In the genomic region with DNA sequence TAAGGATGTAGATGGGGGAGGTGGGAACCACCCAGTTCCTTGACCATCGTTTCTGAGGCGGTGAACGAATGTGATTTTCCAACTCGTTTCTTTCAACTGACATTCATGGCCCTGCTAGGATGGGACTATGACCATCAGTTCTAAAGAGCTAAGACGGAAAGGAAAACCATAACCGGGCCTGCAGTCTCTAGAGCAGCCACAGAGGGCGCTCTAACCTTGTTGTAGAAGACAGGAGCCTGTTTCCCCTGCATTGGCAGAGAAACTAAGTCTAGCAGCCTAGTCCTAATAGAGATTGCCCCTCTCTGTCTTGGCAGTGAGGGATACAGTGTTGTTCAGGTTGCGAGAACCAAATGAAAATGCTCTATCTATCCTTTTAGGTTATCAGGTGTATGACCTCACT, we compare ENCODE assay signal across 9 mouse cellular contexts. TPM values are rescaled to one million over a fixed set of nuclear protein-coding genes. Genes with fewer than 3 reads are reported as not detected.
DNase-seq lines count a peak whose midpoint lies in the region; ATAC-seq and TF ChIP-seq lines count a peak whose summit lies in the region.
"Had no signal": no experiment of that assay in that cellular context is flagged by ENCODE, and none has a peak within 500 bp of the region (broad histone marks: within the 10 kb centered on the region; RNA-seq: fewer than 3 reads in every experiment).

No protein-coding gene starts in this region.

- no peak overlapping the region for H3K9ac ChIP-seq in heart, embryonic 11.5 days (ENCODE audit: low read depth, low read length)
- H3K9ac ChIP-seq: neural tube, embryonic 12.5 days had no signal

- ATAC-seq in G1E (ENCODE audit: extremely low read depth, insufficient number of reproducible peaks, low FRiP score, poor library complexity, severe bottlenecking), result no peak
- no peak for ATAC-seq in heart, embryonic 11.5 days (replicated peaks; ENCODE audit: insufficient number of reproducible peaks, low FRiP score, low TSS enrichment)

- 65% methylated on average over 8 of the region's 8 CpGs for WGBS in heart, embryonic 11.5 days (ENCODE audit: insufficient replicate concordance)

- no peaks in the 10 kb centered on the region for H3K9me3 ChIP-seq in G1E (replicated peaks)
- no peaks in the 10 kb centered on the region for H3K9me3 ChIP-seq in heart, embryonic 11.5 days (replicated peaks; ENCODE audit: control insufficient read depth, low read length)
- H3K9me3 ChIP-seq: neural tube, embryonic 12.5 days had no signal

- peak; percentile 85 for TF ChIP-seq CTCF in layer of hippocampus, adult 2 months (conservative IDR thresholded peaks at IDR 0.05)
- peak; percentile 53 for TF ChIP-seq CTCF in G1E (IDR thresholded peaks at IDR 0.05; ENCODE audit: low read depth, low read length)

- DNase-seq in layer of hippocampus, adult 2 months (ENCODE audit: low spot score in 2 of 2), result peak in 1 of 2 experiments; percentile 66
- DNase-seq in layer of hippocampus, adult 9-10 months (ENCODE audit: low spot score), result no peak
- DNase-seq in G1E (ENCODE audit: low spot score), result no peak
- peak; percentile 19 for DNase-seq in c-Kit-negative CD71-positive TER-119-positive erythroid progenitor cells, embryonic 14.5 days (ENCODE audit: low read depth, low spot score)
- peak; percentile 69 for DNase-seq in lung, postnatal 10 days
- peak; percentile 60 for DNase-seq in testis, postnatal 14 days (ENCODE audit: low spot score)
- DNase-seq in right cerebral cortex, postnatal 25 days, result no peak

- peaks cover 57% of the 10 kb centered on the region for H3K4me1 ChIP-seq in G1E (ENCODE audit: insufficient read depth, low read depth, low read length)
- peaks cover 7% of the 10 kb centered on the region for H3K4me1 ChIP-seq in heart, embryonic 11.5 days (ENCODE audit: control insufficient read depth, insufficient read depth, low read length)
- H3K4me1 ChIP-seq: neural tube, embryonic 12.5 days had no signal

- peaks cover 2% of the 10 kb centered on the region; the same call in 1 of the 2 replicates for H3K27me3 ChIP-seq in G1E (ENCODE audit: insufficient read depth, low read length)
- no peaks in the 10 kb centered on the region for H3K27me3 ChIP-seq in heart, embryonic 11.5 days (ENCODE audit: control insufficient read depth, insufficient read depth, low read length)
- H3K27me3 ChIP-seq: neural tube, embryonic 12.5 days had no signal

- no peak overlapping the region for H3K27ac ChIP-seq in layer of hippocampus, adult 2 months
- no peak overlapping the region for H3K27ac ChIP-seq in heart, embryonic 11.5 days (ENCODE audit: low read depth, low read length)
- H3K27ac ChIP-seq: neural tube, embryonic 12.5 days had no signal

- H3K36me3 ChIP-seq in G1E (replicated peaks), result no peaks in the 10 kb centered on the region
- peaks cover 5% of the 10 kb centered on the region; the same call in 1 of the 2 replicates for H3K36me3 ChIP-seq in heart, embryonic 11.5 days (ENCODE audit: control insufficient read depth, insufficient read depth, low read length)
- H3K36me3 ChIP-seq: neural tube, embryonic 12.5 days had no signal

- H3K4me2 ChIP-seq in heart, embryonic 11.5 days, result no peak overlapping the region
- H3K4me2 ChIP-seq: neural tube, embryonic 12.5 days had no signal

- H3K4me3 ChIP-seq in layer of hippocampus, adult 2 months, result no peak overlapping the region
- H3K4me3 ChIP-seq in G1E (ENCODE audit: low read depth, low read length), result no peak overlapping the region
- H3K4me3 ChIP-seq in heart, embryonic 11.5 days (ENCODE audit: low read depth, low read length), result no peak overlapping the region
- H3K4me3 ChIP-seq: neural tube, embryonic 12.5 days had no signal

RNA-seq across cellular contexts. Expression of a gene that starts 50.1 kb away (rescaled TPM):
- total RNA-seq in layer of hippocampus, adult 2 months (2021), result 100 to 1,000 TPM; 118 to 119 TPM
- 216 and 255 TPM in 2 replicates for total RNA-seq in G1E (2014; fragmentation: Nextera tagmentation)
- total RNA-seq in G1E (2017), result 176 and 270 TPM in 2 replicates
- polyA plus RNA-seq in G1E (2012), result 71.6 and 93.3 TPM in 2 replicates
- 38.0 and 41.3 TPM in 2 replicates for polyA plus RNA-seq in heart, embryonic 11.5 days (2014; fragmentation: Nextera tagmentation; extraction: Ambion mirVana)

Comparison
In these comparisons a context has a peak if more than half of its experiments do, and no peak if none do; other contexts are left out.
1. DNase-seq: peak in c-Kit-negative CD71-positive TER-119-positive erythroid progenitor cells, embryonic 14.5 days (single experiment), lung, postnatal 10 days (single experiment) and testis, postnatal 14 days (single experiment); none in layer of hippocampus, adult 9-10 months (single experiment), G1E (single experiment) and right cerebral cortex, postnatal 25 days (single experiment).